Mouse (Mus musculus) thymus, adult 2 months (tissue): Measurements from ENCODE around the gene Car6.

Experiments used
- CTCF ChIP-seq: fragments of 200-500 bp; IDR thresholded peaks from 2 replicates; pipeline ENCODE4 v1.5.1; 2012; ENCODE audit warnings: mild to moderate bottlenecking, control low read depth, low read length, moderate library complexity, borderline replicate concordance; ENCODE audit not compliant: control insufficient read depth, poor library complexity, insufficient read depth; ENCODE audit errors: extremely low read depth
- POLR2A ChIP-seq: fragments of 200-500 bp; IDR thresholded peaks from 2 replicates; pipeline ENCODE4 v1.6.1; 2012; ENCODE audit warnings: mild to moderate bottlenecking, low read length, control low read depth, moderate library complexity; ENCODE audit not compliant: control insufficient read depth, poor library complexity, insufficient read depth; ENCODE audit errors: extremely low read depth

- TF ChIP-seq POLR2A (no peak), CTCF (no peak)
Measured at GRCm38 (mm10) chr4:150151045-150151444, 50.1 kb downstream of the Car6 start.
